Mouse (Mus musculus) CH12.LX (cell line): ENCODE data around the gene Topors. TPM values are rescaled to one million over a fixed set of nuclear protein-coding genes. Genes with fewer than 3 reads are reported as not detected.
A peak's percentile ranks its signal among the peaks of the same experiment; 100 is the strongest.

Source experiments
- DNase-seq: peaks from one replicate; pipeline ENCODE4 v3.0.0-alpha.2; 2013; ENCODE audit errors: extremely low read depth
- H3K27ac ChIP-seq: 2 replicates; pipeline ENCODE4 v1.5.1; 2012; ENCODE audit warnings: low read depth, mild to moderate bottlenecking, control low read depth, moderate library complexity; ENCODE audit not compliant: insufficient read depth
- H3K27me3 ChIP-seq: replicated peaks from 2 replicates; pipeline ENCODE3; 2012; ENCODE audit warnings: inconsistent platforms
- H3K36me3 ChIP-seq, 2 experiments: replicated peaks in 1 of 2; 2 replicates each; pipeline versions ENCODE3 to v1.6.1; 2012; ENCODE audit warnings: inconsistent platforms in 1 of 2, low read length in 1 of 2, mild to moderate bottlenecking in 1 of 2, mixed read lengths in 1 of 2, moderate library complexity in 1 of 2; ENCODE audit not compliant: control insufficient read depth in 1 of 2, insufficient read depth in 1 of 2
- H3K4me1 ChIP-seq, 2 experiments: 2 replicates each; pipeline ENCODE4 v1.6.1; 2012; ENCODE audit warnings: inconsistent platforms in 1 of 2, moderate library complexity in 1 of 2; ENCODE audit not compliant: insufficient read depth in 2 of 2, control insufficient read depth in 1 of 2
- H3K4me2 ChIP-seq: 2 replicates; pipeline ENCODE4 v1.6.1; 2012; ENCODE audit warnings: low read depth, mild to moderate bottlenecking, control low read depth; ENCODE audit not compliant: poor library complexity, insufficient read depth, severe bottlenecking
- H3K4me3 ChIP-seq, 3 experiments: fragments of 150-350 bp in 1 of 3; sonication (generic) in 1 of 3; replicated peaks in 1 of 3; 2 replicates each; pipeline versions ENCODE3 to v1.5.1; 2011 to 2012; ENCODE audit warnings: low read depth in 2 of 3, low read length in 2 of 3, mild to moderate bottlenecking in 2 of 3, moderate library complexity in 2 of 3, control low read depth in 1 of 3, improper control_type of control experiment in 1 of 3, inconsistent platforms in 1 of 3, mixed read lengths in 1 of 3; ENCODE audit not compliant: poor library complexity in 1 of 3
- H3K79me2 ChIP-seq: replicated peaks from 2 replicates; pipeline ENCODE4 v1.6.1; 2012; ENCODE audit warnings: mild to moderate bottlenecking, moderate library complexity; ENCODE audit not compliant: control insufficient read depth, poor library complexity, insufficient read depth, severe bottlenecking; ENCODE audit errors: extremely low read depth
- H3K9ac ChIP-seq: 2 replicates; pipeline ENCODE4 v1.6.1; 2012; ENCODE audit warnings: low read depth, mild to moderate bottlenecking, control low read depth, moderate library complexity; ENCODE audit not compliant: insufficient read depth
- H3K9me3 ChIP-seq: replicated peaks from 2 replicates; pipeline ENCODE3; 2012; ENCODE audit warnings: low read length, inconsistent platforms, mixed read lengths
- BHLHE40 ChIP-seq: IDR thresholded peaks from 2 replicates; pipeline ENCODE4 v1.6.1; 2011; ENCODE audit warnings: mild to moderate bottlenecking, low read depth, low read length, improper control_type of control experiment
- CHD1 ChIP-seq: IDR thresholded peaks from 2 replicates; pipeline ENCODE4 v1.6.1; 2012; ENCODE audit warnings: low read depth, low read length, improper control_type of control experiment, inconsistent platforms
- CHD2 ChIP-seq: IDR thresholded peaks from 2 replicates; pipeline ENCODE4 v1.6.1; 2011; ENCODE audit warnings: low read length, improper control_type of control experiment
- E2F4 ChIP-seq: IDR thresholded peaks from 2 replicates; pipeline ENCODE4 v1.6.1; 2011; ENCODE audit warnings: low read depth, low read length, improper control_type of control experiment; ENCODE audit not compliant: insufficient replicate concordance
- EP300 ChIP-seq: IDR thresholded peaks from 2 replicates; pipeline ENCODE4 v1.6.1; 2011; ENCODE audit warnings: low read length, improper control_type of control experiment
- ETS1 ChIP-seq: conservative IDR thresholded peaks from 2 replicates; pipeline ENCODE4 v1.6.1; 2012; ENCODE audit warnings: low read depth, mild to moderate bottlenecking, inconsistent platforms, low read length, improper control_type of control experiment, moderate library complexity
- IRF4 ChIP-seq: IDR thresholded peaks from 2 replicates; pipeline ENCODE4 v1.6.1; 2014; ENCODE audit warnings: low read depth, mild to moderate bottlenecking, inconsistent platforms, low read length, improper control_type of control experiment
- JUND ChIP-seq: conservative IDR thresholded peaks from 2 replicates; pipeline ENCODE4 v1.6.1; 2011; ENCODE audit warnings: low read depth, low read length, improper control_type of control experiment
- MAX ChIP-seq: IDR thresholded peaks from 2 replicates; pipeline ENCODE4 v1.6.1; 2011; ENCODE audit warnings: low read length, improper control_type of control experiment
- MXI1 ChIP-seq: IDR thresholded peaks from 2 replicates; pipeline ENCODE4 v1.6.1; 2011; ENCODE audit warnings: mild to moderate bottlenecking, low read depth, low read length, improper control_type of control experiment
- MYC ChIP-seq: IDR thresholded peaks from 2 replicates; pipeline ENCODE4 v1.6.1; 2011; ENCODE audit warnings: low read depth, mild to moderate bottlenecking, improper control_type of control experiment, low read length
- NRF1 ChIP-seq: IDR thresholded peaks from 2 replicates; pipeline ENCODE4 v1.6.1; 2014; ENCODE audit warnings: low read depth, mild to moderate bottlenecking, inconsistent platforms, low read length, improper control_type of control experiment, moderate library complexity
- POLR2AphosphoS2 ChIP-seq: IDR thresholded peaks from 2 replicates; pipeline ENCODE4 v1.6.1; 2011; ENCODE audit warnings: low read depth, low read length, improper control_type of control experiment
- SIN3A ChIP-seq: IDR thresholded peaks from 2 replicates; pipeline ENCODE4 v1.6.1; 2012; ENCODE audit warnings: low read length, improper control_type of control experiment, inconsistent platforms
- TCF12 ChIP-seq: IDR thresholded peaks from 2 replicates; pipeline ENCODE4 v1.6.1; 2014; ENCODE audit warnings: low read depth, mild to moderate bottlenecking, inconsistent platforms, low read length, improper control_type of control experiment
- UBTF ChIP-seq: IDR thresholded peaks from 2 replicates; pipeline ENCODE4 v1.6.1; 2012; ENCODE audit warnings: low read depth, mild to moderate bottlenecking, inconsistent platforms, low read length, improper control_type of control experiment, moderate library complexity
- ZKSCAN1 ChIP-seq: IDR thresholded peaks from 2 replicates; pipeline ENCODE4 v1.6.1; 2012; ENCODE audit warnings: low read depth, inconsistent platforms, low read length, improper control_type of control experiment, borderline replicate concordance
- dilution Hi-C: fragments of 300-500 bp; cut with MboI; formaldehyde crosslinking; loops from 2 replicates; pipeline ENCODE4 v1.14.3; 2020; ENCODE audit warnings: low sequenced_read_pairs; ENCODE audit not compliant: extremely low pct_unique_long_range_greater_than_20kb, extremely low pct_ligation_motif_present
- in situ Hi-C: fragments of 300-500 bp; cut with MboI; formaldehyde crosslinking; loops from 3 replicates; pipeline ENCODE4 v1.14.3; 2019; ENCODE audit warnings: low sequenced_read_pairs, low pct_ligation_motif_present, low pct_unique_long_range_greater_than_20kb, mixed read lengths
- polyA plus RNA-seq: library from polyadenylated mRNA; unstranded; fragments of >175 nt; gene quantifications from 2 replicates; pipeline ENCODE4 v1.2.1, GENCODE M21; 2012; ENCODE audit warnings: low read depth; ENCODE audit not compliant: insufficient read length
- total RNA-seq, 2 experiments: library from RNA; depleted of rRNA; stranded (reverse); fragments of 300-350 nt in 1 of 2; fragments of >200 nt in 1 of 2; gene quantifications; 2 replicates each; pipeline ENCODE4 v1.2.3; 2012 to 2014

Gene Topors
- total and polyA plus RNA-seq, 3 experiments, result 23.1 to 38.9 (median 36.1) TPM

GRCm38 (mm10) chr4:40233062-40233664, 36.5 kb downstream of the Topors start:
- Histone ChIP-seq H3K27ac (no peak overlapping the region), H3K9ac (no peak overlapping the region), H3K79me2 (no peaks in the 10 kb centered on the region; the same call in 1 of the 2 replicates), H3K4me3 (no peak overlapping the region), H3K4me2 (no peak overlapping the region), H3K4me1 (peaks cover 8 to 10% of the 10 kb centered on the region in 2 experiments), H3K27me3 (no peaks in the 10 kb centered on the region), H3K9me3 (no peaks in the 10 kb centered on the region), H3K36me3 (peaks cover 0 to 12% of the 10 kb centered on the region in 2 experiments)
- dilution Hi-C loops (no loop called here), in situ Hi-C loops (no loop called here)
- no peak for DNase-seq
- TF ChIP-seq JUND (no peak), MXI1 (no peak), CHD1 (no peak), NRF1 (no peak), UBTF (no peak), ZKSCAN1 (no peak), E2F4 (no peak), CHD2 (no peak), MAX (no peak), BHLHE40 (no peak), POLR2AphosphoS2 (no peak), TCF12 (no peak), SIN3A (no peak)

- no peaks in the 10 kb centered on the region; the same call in 1 of the 2 replicates for H3K79me2 ChIP-seq
- TF ChIP-seq IRF4, result no peak
- TF ChIP-seq TCF12, result peak; percentile 55; the same call in 1 of the 2 replicates
- no peak for TF ChIP-seq CHD2
- peak; percentile 10; the same call in 1 of the 2 replicates for TF ChIP-seq EP300
- TF ChIP-seq BHLHE40, result 0 out of 2 replicates have a peak, but pooled peaks have one; percentile 29
- peak; percentile 34 for TF ChIP-seq ETS1
- TF ChIP-seq MYC, result 0 out of 2 replicates have a peak, but pooled peaks have one; percentile 32
- 0 out of 2 replicates have a peak, but pooled peaks have one; percentile 26 for TF ChIP-seq SIN3A
- TF ChIP-seq MXI1, result peak; percentile 39; the same call in 1 of the 2 replicates
- H3K4me3 ChIP-seq, result no peak overlapping the region
- H3K27ac ChIP-seq, result no peak overlapping the region
- H3K27me3 ChIP-seq, result no peaks in the 10 kb centered on the region
- DNase-seq, result no peak
- no peaks in the 10 kb centered on the region for H3K9me3 ChIP-seq
- dilution Hi-C loops (no loop called here), in situ Hi-C loops (no loop called here)
- no peak overlapping the region for H3K4me2 ChIP-seq
- peaks cover 0 to 5% of the 10 kb centered on the region in 2 experiments; a peak in 2 of 4 replicates for H3K4me1 ChIP-seq
- peaks cover 0 to 25% of the 10 kb centered on the region in 2 experiments for H3K36me3 ChIP-seq
- no peak overlapping the region for H3K9ac ChIP-seq
Measured at GRCm38 (mm10) chr4:40229723-40230122, 39.9 kb downstream of the Topors start.
